Mouse (Mus musculus) gastrocnemius, adult 8-10 months (tissue): ENCODE results near the gene Hist1h4a. TPM values are rescaled to one million over a fixed set of nuclear protein-coding genes. Genes with fewer than 3 reads are reported as not detected.
A peak's percentile ranks its signal among the peaks of the same experiment; 100 is the strongest.
"Not testable (repeated sequence)": the region's sequence is repeated elsewhere in the genome, so short reads cannot be mapped to it uniquely, and the experiment has no call there.

Experiments
- DNase-seq, 2 experiments: peaks; one replicate each; pipeline ENCODE4 v3.0.0; 2022; ENCODE audit warnings: low spot score in 2 of 2
- total RNA-seq, 4 experiments: library from RNA; stranded (reverse); gene quantifications; 2 replicates each; pipeline ENCODE4 v1.2.4; 2022

Hist1h4a gene
- total RNA-seq, 4 experiments from 2014 or later: 0.82 to 3.3 (median 1.8) TPM

- no peak for DNase-seq
Observed at GRCm38 (mm10) chr13:23759251-23759771, 1.7 kb downstream of the Hist1h4a start.

GRCm38 (mm10) chr13:23757921-23758320 lies 3.1 kb downstream of the Hist1h4a start:
- DNase-seq: no peak

- no peak for DNase-seq
Observed at GRCm38 (mm10) chr13:23757211-23757773, 3.7 kb downstream of the Hist1h4a start.

- DNase-seq: peak in 1 of 2 experiments; percentile 17
Observed at GRCm38 (mm10) chr13:23756790-23757189, 4.2 kb downstream of the Hist1h4a start, which contains the start of gene Hist1h4b. Hist1h4b (plus strand) TSS chr13:23757013.

GRCm38 (mm10) chr13:23755000-23755399 lies 6.0 kb downstream of the Hist1h4a start:
- DNase-seq: no peak

GRCm38 (mm10) chr13:23753314-23754078 lies 7.5 kb downstream of the Hist1h4a start:
- DNase-seq: no peak

GRCm38 (mm10) chr13:23752742-23753172 lies 8.3 kb downstream of the Hist1h4a start:
- DNase-seq: no peak

GRCm38 (mm10) chr13:23752067-23752741 lies 8.8 kb downstream of the Hist1h4a start, which contains the start of gene Hist1h3b:
Hist1h3b (plus strand) TSS chr13:23752267.
- DNase-seq: peak in 1 of 2 experiments; percentile 31

- no peak for DNase-seq
Observed at GRCm38 (mm10) chr13:23751478-23751956, 9.5 kb downstream of the Hist1h4a start.

GRCm38 (mm10) chr13:23750839-23751477 lies 10.1 kb downstream of the Hist1h4a start, which contains the start of gene Hist1h2ab:
Hist1h2ab (plus strand) TSS chr13:23751126.
- not testable (repeated sequence) for DNase-seq

- DNase-seq: no peak
Observed at GRCm38 (mm10) chr13:23749563-23750121, 11.4 kb downstream of the Hist1h4a start.

GRCm38 (mm10) chr13:23747892-23748288 lies 13.1 kb downstream of the Hist1h4a start:
- DNase-seq: no peak

GRCm38 (mm10) chr13:23747081-23747891 lies 13.7 kb downstream of the Hist1h4a start:
- no peak for DNase-seq

- DNase-seq: peak; percentile 29 to 50
Observed at GRCm38 (mm10) chr13:23746201-23747080, 14.6 kb downstream of the Hist1h4a start, which contains the start of gene Hist1h2bb. Hist1h2bb (plus strand) TSS chr13:23746734.

- peak; percentile 53 to 59 for DNase-seq
Observed at GRCm38 (mm10) chr13:23745381-23746161, 15.5 kb downstream of the Hist1h4a start, which contains the start of gene Hist1h3c. Hist1h3c (minus strand) TSS chr13:23745602.

- DNase-seq: no peak
Observed at GRCm38 (mm10) chr13:23744421-23745380, 16.3 kb downstream of the Hist1h4a start.

GRCm38 (mm10) chr13:23743963-23744362 lies 17.1 kb downstream of the Hist1h4a start:
- DNase-seq: no peak
